Mouse (Mus musculus) lung, postnatal 0 days (tissue): ENCODE results near the gene Cdrt4. TPM values are rescaled to one million over a fixed set of nuclear protein-coding genes. Genes with fewer than 3 reads are reported as not detected.

Experiments
- ATAC-seq: fragments of 200-750 bp; cut with Nextera tagmentation; 2 replicates; pipeline ENCODE4 v1.8.0; 2017; ENCODE audit warnings: moderate library complexity
- DNase-seq: peaks from one replicate; pipeline ENCODE4 v3.0.0-alpha.2; 2016; ENCODE audit warnings: low spot score
- H3K27ac ChIP-seq: fragments of 300-500 bp; sonication (generic); 2 replicates; pipeline ENCODE4 v1.5.1; 2014; ENCODE audit warnings: antibody characterized with exemption, mild to moderate bottlenecking, low read length, mixed read lengths
- H3K27me3 ChIP-seq: fragments of 300-500 bp; sonication (generic); replicated peaks from 2 replicates; pipeline ENCODE4 v1.6.1; 2014; ENCODE audit warnings: low read length, mixed read lengths; ENCODE audit not compliant: insufficient read depth
- H3K36me3 ChIP-seq: fragments of 300-500 bp; sonication (generic); 2 replicates; pipeline ENCODE4 v1.6.1; 2014; ENCODE audit warnings: low read length, mixed read lengths; ENCODE audit not compliant: insufficient read depth
- H3K4me1 ChIP-seq: fragments of 300-500 bp; sonication (generic); 2 replicates; pipeline ENCODE4 v1.6.1; 2014; ENCODE audit warnings: antibody characterized with exemption, low read depth, low read length, mixed read lengths; ENCODE audit not compliant: insufficient read depth
- H3K4me2 ChIP-seq: fragments of 300-500 bp; sonication (generic); replicated peaks from 2 replicates; pipeline ENCODE4 v1.6.1; 2014; ENCODE audit warnings: low read depth, mild to moderate bottlenecking, low read length, moderate library complexity, mixed read lengths
- H3K4me3 ChIP-seq: fragments of 300-500 bp; sonication (generic); 2 replicates; pipeline ENCODE4 v1.5.1; 2014; ENCODE audit warnings: low read depth, low read length
- H3K9ac ChIP-seq: fragments of 300-500 bp; sonication (generic); replicated peaks from 2 replicates; pipeline ENCODE4 v1.6.1; 2014; ENCODE audit warnings: low read depth, mild to moderate bottlenecking
- H3K9me3 ChIP-seq: fragments of 300-500 bp; sonication (generic); 2 replicates; pipeline ENCODE4 v1.6.1; 2016; ENCODE audit warnings: low read length, mixed read lengths
- CTCF ChIP-seq: IDR thresholded peaks from 2 replicates; pipeline ENCODE4 v1.5.1; 2016; ENCODE audit warnings: antibody characterized with exemption, mild to moderate bottlenecking
- EP300 ChIP-seq: IDR thresholded peaks from 2 replicates; pipeline ENCODE4 v1.6.1; 2016; ENCODE audit warnings: antibody characterized with exemption, mild to moderate bottlenecking, control low read depth
- WGBS: fragments of 180-500 bp; shearing (Covaris S2); extraction: QIAGEN DNeasy Blood & Tissue Kit; methylation state at CpG from one replicate; pipeline ENCODE4 v1.1.7; 2014; 5-methylcytosine and 5-hydroxymethylcytosine counted together
- polyA plus RNA-seq: library from polyadenylated mRNA; unstranded; fragments of >200 nt; fragmentation: Nextera tagmentation; extraction: Ambion mirVana; gene quantifications from 2 replicates; pipeline ENCODE4 v1.2.1, GENCODE M21; 2015

Cdrt4 gene
- polyA plus RNA-seq, 1 experiment from 2014 or later = 0.23 TPM

DNA sequence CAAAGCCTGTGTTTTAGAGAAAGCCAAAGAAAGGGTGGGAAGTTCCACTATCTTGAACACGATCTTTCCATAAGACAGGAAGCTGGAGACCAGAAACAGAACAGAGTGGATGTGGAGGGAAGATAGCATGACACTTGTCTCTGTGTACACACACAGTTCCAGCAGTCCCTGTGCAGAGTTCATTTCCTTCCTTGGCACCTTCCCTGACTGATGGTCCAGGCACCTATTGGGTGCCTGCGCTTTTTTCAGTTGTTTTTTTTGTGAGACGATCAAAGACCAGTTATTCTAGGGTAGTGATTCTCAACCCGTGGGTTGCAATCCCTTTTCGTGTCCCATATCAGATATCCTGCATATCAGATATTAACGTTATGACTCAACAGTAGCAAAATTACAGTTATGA, 13.0 kb upstream of the Cdrt4 start:
- 52% methylated on average over 6 of the region's 6 CpGs for WGBS
- 0 out of 2 replicates have a peak, but pooled peaks have one; percentile 10 for TF ChIP-seq EP300
- no peak for TF ChIP-seq CTCF
- peak; percentile 32 for DNase-seq

DNA sequence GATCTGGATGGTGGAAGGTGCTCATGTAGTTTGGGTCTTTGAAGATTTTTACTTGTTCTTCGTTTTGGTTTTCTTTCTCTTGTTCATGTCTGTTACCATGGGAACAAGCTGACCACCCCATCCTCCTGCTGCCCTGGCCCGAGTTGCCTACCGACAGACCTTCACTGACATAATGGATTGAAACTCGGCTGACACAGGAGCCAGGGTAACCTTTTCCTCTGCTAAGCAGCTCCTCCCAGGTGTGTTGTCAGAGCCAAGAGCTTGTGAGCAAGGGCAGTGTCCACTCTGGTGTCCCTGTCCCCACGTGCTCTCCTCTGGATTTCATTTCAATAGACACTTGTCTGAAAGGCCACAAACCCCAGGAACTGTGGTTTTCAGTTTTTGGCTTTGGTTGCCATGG, 12.1 kb upstream of the Cdrt4 start:
- Histone ChIP-seq H3K9ac (no peak overlapping the region), H3K9me3 (no peaks in the 10 kb centered on the region), H3K4me2 (no peak overlapping the region), H3K4me1 (no peaks in the 10 kb centered on the region), H3K27ac (no peak overlapping the region), H3K4me3 (no peak overlapping the region), H3K36me3 (no peaks in the 10 kb centered on the region), H3K27me3 (no peaks in the 10 kb centered on the region)
- ATAC-seq (no peak), DNase-seq (no peak)
- no peak for TF ChIP-seq EP300
- no peak for TF ChIP-seq CTCF
- WGBS = 69% methylated on average over 5 of the region's 5 CpGs

More for the DNA sequence above, 13.0 kb upstream of the Cdrt4 start:
- peak; percentile 35; the same call in 1 of the 2 replicates for ATAC-seq
- Histone ChIP-seq H3K9ac (no peak overlapping the region), H3K27me3 (no peaks in the 10 kb centered on the region), H3K4me1 (no peaks in the 10 kb centered on the region), H3K27ac (no peak overlapping the region), H3K36me3 (no peaks in the 10 kb centered on the region), H3K9me3 (no peaks in the 10 kb centered on the region), H3K4me2 (no peak overlapping the region), H3K4me3 (no peak overlapping the region)

DNA sequence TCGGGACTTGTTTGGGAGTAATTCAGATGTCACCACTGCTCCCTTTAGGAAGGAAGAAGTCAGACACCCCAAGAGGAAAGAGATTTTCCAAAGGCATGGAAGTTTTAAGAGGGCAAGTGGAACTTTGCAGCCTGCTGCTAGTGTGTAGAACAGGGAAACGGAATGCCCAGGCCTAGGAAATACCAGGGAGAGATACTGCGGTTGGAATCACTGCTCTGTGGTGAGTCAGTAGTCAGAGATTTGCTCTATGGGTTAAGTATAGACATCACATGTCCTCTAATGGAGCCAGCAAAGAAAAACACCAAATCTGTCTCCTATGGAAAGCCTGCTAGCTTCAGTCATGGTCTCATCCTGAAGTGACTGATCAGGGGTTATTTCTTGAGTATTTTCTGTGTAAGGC, 10.8 kb upstream of the Cdrt4 start:
- Histone ChIP-seq H3K4me3 (no peak overlapping the region), H3K9me3 (no peaks in the 10 kb centered on the region), H3K27ac (no peak overlapping the region), H3K36me3 (no peaks in the 10 kb centered on the region), H3K9ac (no peak overlapping the region), H3K4me2 (no peak overlapping the region), H3K27me3 (no peaks in the 10 kb centered on the region), H3K4me1 (no peaks in the 10 kb centered on the region)
- no peak for TF ChIP-seq EP300
- no peak for TF ChIP-seq CTCF
- DNase-seq (no peak), ATAC-seq (no peak)
- WGBS = 82% methylated on average over 3 of the region's 3 CpGs

DNA sequence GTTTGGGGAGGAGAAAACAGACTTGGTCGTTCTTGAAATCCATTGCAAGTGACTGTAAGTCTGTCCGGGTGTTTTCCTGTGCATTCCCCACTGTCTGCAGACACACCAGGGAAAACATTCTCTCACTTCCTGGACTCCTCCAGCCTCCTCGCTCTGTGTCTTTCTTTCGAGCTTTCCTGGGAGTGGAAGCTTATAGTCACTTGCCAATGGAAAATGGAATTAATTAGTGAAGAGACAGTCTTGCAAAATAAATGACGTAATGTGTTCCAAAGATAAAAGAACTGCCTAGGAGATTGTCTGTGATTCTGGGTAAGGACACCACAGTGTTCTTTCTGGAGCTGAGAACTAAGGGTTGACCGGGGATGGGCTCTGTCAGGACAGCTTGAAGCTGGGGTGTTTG, 7.5 kb upstream of the Cdrt4 start:
- Histone ChIP-seq H3K36me3 (no peaks in the 10 kb centered on the region), H3K4me2 (no peak overlapping the region), H3K9me3 (no peaks in the 10 kb centered on the region), H3K27ac (no peak overlapping the region), H3K27me3 (no peaks in the 10 kb centered on the region), H3K4me1 (no peaks in the 10 kb centered on the region), H3K9ac (no peak overlapping the region), H3K4me3 (no peak overlapping the region)
- peak; percentile 75 for ATAC-seq
- WGBS = 58% methylated on average over 6 of the region's 6 CpGs
- TF ChIP-seq CTCF = no peak
- TF ChIP-seq EP300 = peak; percentile 48; the same call in 1 of the 2 replicates
- DNase-seq = peak; percentile 67

DNA sequence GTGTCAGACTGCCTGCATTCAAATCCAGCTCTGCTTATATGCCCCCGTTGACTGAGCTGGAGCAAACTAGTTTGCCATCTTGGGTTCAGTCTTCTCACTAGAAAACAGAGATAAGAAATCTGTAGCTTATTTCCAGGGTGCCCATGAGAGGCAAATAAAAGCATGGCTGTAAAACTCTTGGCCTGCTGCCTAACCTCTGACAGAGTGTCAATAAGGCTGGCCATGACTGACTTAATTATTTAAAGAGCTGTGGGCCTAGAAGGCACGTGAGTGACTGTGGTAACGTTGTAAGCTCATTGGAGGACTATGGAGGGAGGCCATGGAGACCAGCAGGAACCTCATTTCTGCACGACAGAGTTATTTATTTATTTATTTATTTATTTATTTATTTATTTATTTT, 5.5 kb upstream of the Cdrt4 start:
- no peak overlapping the region for H3K4me3 ChIP-seq
- H3K4me1 ChIP-seq = no peaks in the 10 kb centered on the region
- H3K27ac ChIP-seq = no peak overlapping the region
- TF ChIP-seq CTCF = no peak
- TF ChIP-seq EP300 = no peak
- H3K9me3 ChIP-seq = no peaks in the 10 kb centered on the region
- no peaks in the 10 kb centered on the region for H3K27me3 ChIP-seq
- WGBS = 59% methylated on average over 4 of the region's 4 CpGs
- DNase-seq (no peak), ATAC-seq (no peak)
- H3K4me2 ChIP-seq = no peak overlapping the region
- no peak overlapping the region for H3K9ac ChIP-seq
- no peaks in the 10 kb centered on the region for H3K36me3 ChIP-seq

DNA sequence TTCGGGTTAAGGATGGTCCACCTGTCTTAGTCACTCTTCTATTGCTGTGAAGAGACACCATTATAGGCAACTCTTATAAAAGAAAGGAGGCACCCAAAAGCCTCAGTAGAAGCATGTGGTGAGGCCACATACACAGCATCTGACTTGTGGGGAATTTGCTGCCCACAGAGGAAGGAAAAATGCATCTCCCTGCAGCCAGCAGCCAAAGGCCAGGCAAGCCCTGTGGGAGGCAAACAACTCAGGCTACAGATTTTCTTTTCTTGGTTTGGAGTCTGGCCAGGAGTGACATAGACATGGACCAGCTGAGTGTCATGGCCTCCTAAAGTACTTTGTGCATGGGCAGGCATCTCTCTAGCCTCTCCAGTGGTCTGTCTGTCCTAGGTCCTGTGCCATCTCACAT, 1.4 kb upstream of the Cdrt4 start:
- DNase-seq (no peak), ATAC-seq (no peak)
- WGBS = 92% methylated on average over 1 of the region's 1 CpGs

DNA sequence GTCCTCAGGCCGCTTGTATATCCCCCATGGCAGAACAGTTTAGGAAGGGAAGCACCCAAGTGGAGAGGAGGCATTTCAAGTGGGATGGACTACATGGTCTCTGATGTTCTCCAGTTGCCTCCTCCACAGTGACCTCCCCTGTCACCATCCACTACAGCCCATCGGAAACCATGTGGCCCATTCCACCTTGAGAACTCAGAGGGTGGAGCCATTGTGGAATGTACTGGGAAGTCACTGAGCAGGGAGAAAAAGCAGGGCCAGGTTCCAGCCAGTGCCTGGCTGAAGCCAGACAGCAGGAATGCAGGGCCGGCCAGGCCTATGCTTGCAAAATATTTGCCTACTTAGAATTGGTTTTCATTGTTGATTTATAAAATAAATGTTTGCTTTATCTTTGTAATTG, 3.8 kb downstream of the Cdrt4 start:
- Histone ChIP-seq H3K4me3 (no peak overlapping the region), H3K9me3 (no peaks in the 10 kb centered on the region), H3K27ac (no peak overlapping the region), H3K4me2 (no peak overlapping the region), H3K4me1 (no peaks in the 10 kb centered on the region), H3K36me3 (no peaks in the 10 kb centered on the region), H3K9ac (no peak overlapping the region), H3K27me3 (no peaks in the 10 kb centered on the region)
- DNase-seq = peak; percentile 49
- TF ChIP-seq CTCF (no peak), EP300 (peak; percentile 29; the same call in 1 of the 2 replicates)
- ATAC-seq = peak; percentile 77
- WGBS = 66% methylated on average over 3 of the region's 3 CpGs

More for the DNA sequence above, 1.4 kb upstream of the Cdrt4 start:
- Histone ChIP-seq H3K36me3 (no peaks in the 10 kb centered on the region), H3K9me3 (no peaks in the 10 kb centered on the region), H3K4me3 (no peak overlapping the region), H3K9ac (no peak overlapping the region), H3K4me2 (no peak overlapping the region), H3K27ac (no peak overlapping the region), H3K4me1 (no peaks in the 10 kb centered on the region), H3K27me3 (no peaks in the 10 kb centered on the region)
- no peak for TF ChIP-seq EP300
- no peak for TF ChIP-seq CTCF
